Mouse (Mus musculus) effector memory CD4-positive, alpha-beta T cell, adult 7 months (primary cell): Measurements from ENCODE around the gene Acot13. TPM values are rescaled to one million over a fixed set of nuclear protein-coding genes. Genes with fewer than 3 reads are reported as not detected.

ENCODE experiments used
- polyA plus RNA-seq: library from polyadenylated mRNA; unstranded; fragments of 100-300 nt; shearing (Covaris generic); gene quantifications from one replicate; pipeline ENCODE4 v1.2.1, GENCODE M21; 2017

The Acot13 gene
- polyA plus RNA-seq, result 42.6 TPM

DNA sequence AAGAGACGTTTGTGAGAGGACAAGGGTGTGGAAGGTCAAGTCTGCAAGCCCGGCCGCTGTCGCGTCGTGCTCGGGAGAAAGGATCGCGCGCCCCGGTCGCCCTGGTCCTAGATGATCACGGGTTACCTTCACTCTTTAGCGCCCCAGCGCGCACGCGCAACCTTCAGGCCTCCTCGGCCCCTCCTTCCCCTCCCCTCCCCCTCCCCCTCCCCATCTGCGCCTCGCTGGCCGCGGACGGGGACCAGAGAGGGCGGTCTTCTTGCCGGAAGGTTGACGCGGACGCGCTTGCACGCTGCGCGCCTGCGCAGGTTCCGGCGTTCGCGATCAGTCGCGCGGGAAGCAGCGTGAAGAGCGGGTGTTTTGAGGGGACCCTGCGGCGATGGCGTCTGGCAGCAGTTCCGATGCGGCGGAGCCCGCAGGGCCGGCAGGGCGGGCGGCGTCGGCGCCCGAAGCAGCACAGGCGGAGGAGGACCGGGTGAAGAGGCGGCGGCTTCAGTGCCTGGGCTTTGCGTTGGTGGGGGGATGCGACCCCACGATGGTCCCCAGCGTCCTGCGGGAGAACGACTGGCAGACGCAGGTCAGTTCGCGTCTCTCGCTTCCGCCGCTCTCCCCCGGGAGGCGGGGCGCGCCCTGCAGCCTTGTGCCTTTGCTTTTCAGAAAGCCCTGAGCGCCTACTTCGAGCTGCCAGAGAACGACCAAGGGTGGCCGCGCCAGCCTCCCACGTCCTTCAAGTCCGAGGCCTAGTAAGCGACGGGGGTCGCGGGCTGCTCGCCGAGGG is at the start of gene Acot13, which contains the start of gene Tdp2:
Acot13 (minus strand) TSS at position 188 of the 778 bp plus-strand sequence.
Tdp2 (plus strand) TSS at position 327 of the 778 bp plus-strand sequence.

DNA sequence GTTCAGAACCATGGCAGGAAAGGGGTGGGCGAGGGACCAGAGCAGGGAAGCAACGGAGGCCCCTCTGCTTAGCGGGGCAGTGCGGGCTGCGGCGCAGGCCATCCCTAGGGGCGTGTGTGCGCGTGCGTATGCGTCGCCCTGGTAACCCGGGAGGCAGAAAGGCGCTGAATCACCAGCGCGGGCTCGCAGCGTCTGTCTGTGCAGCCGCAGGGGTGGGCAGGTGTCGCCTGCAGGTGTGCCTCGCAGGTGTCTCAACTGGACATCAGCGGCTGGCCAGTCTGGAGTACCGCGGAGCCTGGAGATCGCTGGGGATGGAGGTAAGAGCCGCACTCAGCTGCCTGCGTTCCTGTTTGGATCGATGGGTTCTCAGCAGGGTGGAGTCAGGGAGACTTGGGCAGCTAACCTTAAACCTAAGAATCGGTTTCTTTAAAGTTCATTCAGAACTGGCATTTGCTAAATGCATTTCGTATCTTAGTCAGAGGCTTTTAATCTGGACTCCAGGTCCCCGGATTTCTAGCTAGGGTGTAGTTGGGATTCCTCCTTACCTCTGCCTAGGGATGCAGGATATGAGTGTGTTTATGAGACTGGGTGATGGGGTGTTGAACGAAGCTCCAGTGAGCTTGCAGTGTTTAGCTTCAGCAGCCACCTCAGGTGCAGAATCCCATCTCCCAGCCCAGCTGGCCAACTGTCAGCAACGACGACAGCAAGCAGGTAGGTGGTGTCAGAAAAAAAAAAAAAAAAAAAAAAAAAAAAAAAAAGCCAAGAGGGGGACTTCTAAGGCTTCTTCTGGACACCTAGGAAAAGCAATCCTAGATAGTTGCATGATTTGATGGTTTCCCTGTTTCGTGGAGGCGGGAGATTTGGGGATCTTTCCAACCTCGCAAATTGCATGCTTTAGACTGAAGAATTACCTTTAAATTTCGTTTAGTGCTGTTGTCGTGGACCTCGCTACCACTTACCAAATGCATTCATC is 13.9 kb upstream of the Acot13 start, which contains the start of gene D130043K22Rik:
D130043K22Rik (plus strand) TSS at position 153 of the 973 bp plus-strand sequence.

DNA sequence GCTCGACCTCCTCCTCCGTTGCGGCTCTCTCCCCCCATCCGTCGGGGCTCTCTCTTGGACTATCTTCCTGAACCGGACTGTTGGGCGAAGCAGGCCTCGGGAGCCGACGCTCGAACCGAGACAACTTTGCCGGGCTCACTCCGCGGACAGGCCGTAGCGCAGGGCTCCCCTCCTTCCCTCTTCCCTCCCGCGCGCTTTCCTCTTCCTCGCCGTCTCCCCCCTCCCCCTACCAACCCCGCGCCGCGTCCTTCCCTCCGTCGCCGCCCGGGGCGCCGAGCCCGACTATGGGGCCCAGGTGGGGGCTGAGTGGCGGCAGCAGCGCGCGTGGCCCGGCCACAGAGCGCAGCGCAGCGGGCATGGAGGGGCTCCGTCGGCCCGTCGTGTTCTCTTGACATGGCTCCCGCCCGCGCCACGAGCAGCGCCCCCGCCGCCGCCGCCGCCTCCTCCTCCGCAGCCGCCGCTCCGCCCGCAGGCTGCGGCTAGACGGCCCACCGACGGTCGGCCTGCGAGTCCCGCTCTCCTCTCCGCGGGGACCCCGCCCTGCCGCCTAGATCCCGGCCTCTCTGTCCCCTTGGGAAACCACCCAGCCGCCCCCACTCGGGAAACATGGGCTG is 29.9 kb downstream of the Acot13 start, which contains the start of gene BC005537:
BC005537 (plus strand) TSS at position 350 of the 614 bp plus-strand sequence.

Other genes starting within 250 kb of the Acot13 start
- gene Ripor2, start 249.4 kb downstream of the Acot13 start, polyA plus RNA-seq, result 358 TPM
- not detected for gene Armh2, start 90.3 kb downstream of the Acot13 start, polyA plus RNA-seq
- 15.1 TPM for gene Gmnn, start 69.6 kb downstream of the Acot13 start, polyA plus RNA-seq
- 20.7 TPM for gene BC005537, start 29.9 kb downstream of the Acot13 start, polyA plus RNA-seq
- gene Tdp2, start 139 bp upstream of the Acot13 start, polyA plus RNA-seq, result 89.6 TPM
- gene D130043K22Rik, start 13.6 kb upstream of the Acot13 start, polyA plus RNA-seq, result 0.26 TPM
- 0.67 TPM for gene Aldh5a1, start 106.1 kb upstream of the Acot13 start, polyA plus RNA-seq
- gene Gpld1, start 111.6 kb upstream of the Acot13 start, polyA plus RNA-seq, result 0.27 TPM
- gene Mrs2, start 188.8 kb upstream of the Acot13 start, polyA plus RNA-seq, result 40.6 TPM
- gene Dcdc2a, start 224.5 kb upstream of the Acot13 start, polyA plus RNA-seq, result not detected